Mouse (Mus musculus): ENCODE data around the gene Calhm6. TPM values are rescaled to one million over a fixed set of nuclear protein-coding genes. Genes with fewer than 3 reads are reported as not detected.

Calhm6 gene
- total RNA-seq (2021) = 1.2 and 1.3 TPM in 2 replicates
- long read RNA-seq, partial matches to known transcripts = 0 of 2 reads
- long read RNA-seq, other reads (novel, unspliced or antisense) = 0 of 2 reads

- peak; percentile 48 for DNase-seq
Observed at GRCm38 (mm10) chr10:34127392-34128378, at the start of gene Calhm6. Calhm6 (minus strand) TSS chr10:34127984.

- no peak for DNase-seq
Observed at GRCm38 (mm10) chr10:34175870-34176606, 48.3 kb upstream of the Calhm6 start.

- DNase-seq = no peak
Observed at GRCm38 (mm10) chr10:34172663-34173282, 45.0 kb upstream of the Calhm6 start.

GRCm38 (mm10) chr10:34171660-34172059 is 43.9 kb upstream of the Calhm6 start:
- no peak for DNase-seq

- DNase-seq = no peak
Observed at GRCm38 (mm10) chr10:34171191-34171590, 43.4 kb upstream of the Calhm6 start.

GRCm38 (mm10) chr10:34166971-34167370 is 39.2 kb upstream of the Calhm6 start:
- no peak for DNase-seq

GRCm38 (mm10) chr10:34155796-34156554 is 28.2 kb upstream of the Calhm6 start:
- no peak for DNase-seq

- no peak for DNase-seq
Observed at GRCm38 (mm10) chr10:34151827-34152226, 24.0 kb upstream of the Calhm6 start.

GRCm38 (mm10) chr10:34150454-34150853 is 22.7 kb upstream of the Calhm6 start:
- no peak for DNase-seq

- no peak for DNase-seq
Observed at GRCm38 (mm10) chr10:34149772-34150171, 22.0 kb upstream of the Calhm6 start.

- no peak for DNase-seq
Observed at GRCm38 (mm10) chr10:34141693-34142092, 13.9 kb upstream of the Calhm6 start.

- DNase-seq = no peak
Observed at GRCm38 (mm10) chr10:34139768-34140167, 12.0 kb upstream of the Calhm6 start.

- DNase-seq = no peak
Observed at GRCm38 (mm10) chr10:34138027-34138426, 10.2 kb upstream of the Calhm6 start.

- DNase-seq = no peak
Observed at GRCm38 (mm10) chr10:34136432-34136831, 8.6 kb upstream of the Calhm6 start.

GRCm38 (mm10) chr10:34131356-34131755 is 3.6 kb upstream of the Calhm6 start:
- DNase-seq = no peak

- no peak for DNase-seq
Observed at GRCm38 (mm10) chr10:34128391-34128790, 607 bp upstream of the Calhm6 start.

GRCm38 (mm10) chr10:34118421-34118820 is 9.4 kb downstream of the Calhm6 start:
- DNase-seq = no peak

GRCm38 (mm10) chr10:34117770-34118169 is 10.0 kb downstream of the Calhm6 start:
- no peak for DNase-seq

GRCm38 (mm10) chr10:34117131-34117530 is 10.7 kb downstream of the Calhm6 start:
- no peak for DNase-seq

- DNase-seq = no peak
Observed at GRCm38 (mm10) chr10:34111964-34112738, 15.6 kb downstream of the Calhm6 start.
